Mouse (Mus musculus): ENCODE results near the gene Aifm2. TPM values are rescaled to one million over a fixed set of nuclear protein-coding genes. Genes with fewer than 3 reads are reported as not detected.
A peak's percentile ranks its signal among the peaks of the same experiment; 100 is the strongest.

Aifm2 gene
- polyA plus RNA-seq, 1 experiment, result 14.9 TPM

- peak overlapping the region; percentile 90 for H3K4me3 ChIP-seq (ENCODE audit: insufficient read depth, low read length)
- H3K27ac ChIP-seq (ENCODE audit: insufficient read depth, low read length), result no peak overlapping the region
- TF ChIP-seq POLR2A (IDR thresholded peaks at IDR 0.05; ENCODE audit: low read depth, low read length) (no peak), CTCF (IDR thresholded peaks at IDR 0.05; ENCODE audit: borderline replicate concordance, insufficient read depth, low read length) (no peak)
- H3K4me1 ChIP-seq (ENCODE audit: control insufficient read depth, insufficient read depth, low read length), result no peaks in the 10 kb centered on the region
Measured at GRCm38 (mm10) chr10:61715462-61715837, 387 bp downstream of the Aifm2 start.

DNA sequence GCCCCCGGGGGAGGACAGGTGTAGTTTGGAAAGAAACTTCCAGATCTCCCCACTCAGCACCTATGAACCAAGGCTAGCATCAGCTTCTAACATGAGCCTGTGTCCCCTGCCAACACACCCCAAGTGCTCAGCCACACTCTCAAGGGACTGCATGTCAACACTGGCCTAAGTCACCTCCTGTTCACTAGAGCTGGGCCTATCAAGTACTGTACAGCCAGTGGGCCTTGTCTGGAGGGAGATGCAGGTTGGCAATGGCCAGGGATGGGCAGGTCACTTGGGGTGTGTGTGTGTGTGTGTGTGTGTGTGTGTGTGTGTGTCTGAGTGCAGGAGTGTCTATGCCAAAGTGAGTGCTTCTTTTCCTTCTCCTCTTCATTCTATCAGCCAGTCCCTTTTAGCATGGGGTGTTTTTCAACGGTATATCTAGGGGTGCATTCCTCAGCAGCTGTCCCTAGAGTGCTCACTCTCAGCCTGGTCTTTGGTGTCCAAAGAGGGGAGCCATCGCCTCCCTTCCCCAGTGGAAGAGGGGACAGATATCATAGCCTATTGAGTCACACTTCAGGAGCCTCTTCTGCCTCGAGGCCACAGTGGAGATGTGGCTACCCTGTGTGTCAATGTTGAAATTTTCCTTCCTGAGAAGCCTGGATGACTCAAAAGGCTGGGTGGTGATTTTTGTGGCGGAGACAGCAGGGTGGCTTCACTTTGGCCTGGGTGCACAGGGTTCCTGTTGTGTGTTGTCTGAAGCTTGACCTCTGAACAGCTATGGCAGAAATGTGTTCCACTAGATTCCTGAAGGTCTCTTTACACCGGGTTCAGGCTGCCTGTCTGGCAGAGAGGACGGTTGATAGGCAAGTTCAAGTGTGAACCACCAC lies 1.2 kb downstream of the Aifm2 start:
- no peak overlapping the region for H3K27ac ChIP-seq (ENCODE audit: insufficient read depth, low read length)
- H3K4me3 ChIP-seq (ENCODE audit: insufficient read depth, low read length), result 0 out of 2 replicates have a peak overlapping the region, but pooled peaks have one; percentile 90

DNA sequence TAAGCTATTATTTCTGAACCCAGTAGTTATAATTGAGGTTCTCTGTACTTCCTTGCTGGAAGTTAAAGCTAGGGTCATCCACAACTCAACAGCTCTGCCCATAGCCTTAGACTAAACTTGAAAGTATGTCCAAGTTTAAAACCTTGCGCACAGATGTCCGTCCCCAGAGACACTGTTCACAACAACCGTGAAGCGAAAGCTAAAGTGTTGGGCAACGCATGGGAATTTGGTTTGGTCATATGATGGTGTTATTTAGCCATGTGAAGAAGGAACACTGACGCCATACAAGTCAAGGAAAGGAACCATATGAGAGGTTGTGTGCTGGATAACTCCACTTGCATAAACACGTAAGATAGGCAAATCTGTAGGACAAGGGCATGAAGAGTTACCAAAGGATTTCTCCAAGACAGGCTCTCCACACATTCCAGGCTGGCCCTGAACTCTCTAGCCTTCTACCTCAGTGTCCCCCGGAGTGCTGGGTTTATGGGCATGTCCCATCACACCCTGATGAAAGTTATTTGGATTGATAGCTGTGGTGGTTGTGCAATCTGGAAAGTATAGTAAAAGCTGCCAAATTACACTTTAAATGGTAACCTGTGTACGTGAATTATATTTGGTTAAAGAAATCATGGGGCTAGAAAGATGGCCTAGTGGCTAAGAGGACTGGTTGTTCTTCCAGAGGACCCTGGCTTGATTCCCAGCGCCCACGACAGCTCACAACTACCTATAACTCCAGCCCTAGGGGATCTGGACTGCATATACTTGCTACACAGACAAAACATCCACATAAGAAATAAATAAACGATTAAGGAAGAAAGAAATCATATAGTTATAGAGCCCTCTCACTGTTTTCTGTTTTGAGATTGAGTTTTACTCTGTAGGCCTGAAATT lies 2.6 kb downstream of the Aifm2 start:
- no peak overlapping the region for H3K4me3 ChIP-seq (ENCODE audit: insufficient read depth, low read length)
- no peak overlapping the region for H3K27ac ChIP-seq (ENCODE audit: insufficient read depth, low read length)
- TF ChIP-seq CTCF (IDR thresholded peaks at IDR 0.05; ENCODE audit: borderline replicate concordance, insufficient read depth, low read length), result no peak
- no peak for TF ChIP-seq POLR2A (IDR thresholded peaks at IDR 0.05; ENCODE audit: low read depth, low read length)
- H3K4me1 ChIP-seq (ENCODE audit: control insufficient read depth, insufficient read depth, low read length), result no peaks in the 10 kb centered on the region

More for the DNA sequence above, 1.2 kb downstream of the Aifm2 start:
- TF ChIP-seq CTCF (IDR thresholded peaks at IDR 0.05; ENCODE audit: borderline replicate concordance, insufficient read depth, low read length), result no peak
- no peak for TF ChIP-seq POLR2A (IDR thresholded peaks at IDR 0.05; ENCODE audit: low read depth, low read length)
- no peaks in the 10 kb centered on the region for H3K4me1 ChIP-seq (ENCODE audit: control insufficient read depth, insufficient read depth, low read length)

DNA sequence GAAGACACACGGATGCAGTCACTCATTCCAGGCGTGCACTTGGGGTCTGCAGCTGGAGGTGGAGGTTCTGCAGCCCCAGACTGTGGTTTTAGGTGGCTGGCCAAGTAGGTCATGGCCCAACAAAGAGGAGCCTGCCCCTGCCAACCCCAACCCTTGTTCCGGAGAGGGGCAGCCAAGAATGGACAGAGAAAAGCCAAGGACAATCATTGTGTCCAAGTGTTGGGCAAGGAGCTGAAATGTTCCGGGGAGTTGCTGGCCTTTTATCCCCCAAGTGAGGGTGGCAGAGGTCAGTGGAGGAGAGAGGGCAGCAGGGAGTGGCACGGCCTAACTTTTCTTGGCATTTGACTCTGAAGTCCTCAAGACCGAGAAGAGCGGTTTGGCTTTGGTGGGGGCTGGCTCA lies 5.3 kb downstream of the Aifm2 start:
- Histone ChIP-seq H3K27ac (ENCODE audit: insufficient read depth, low read length) (no peak overlapping the region), H3K4me1 (ENCODE audit: control insufficient read depth, insufficient read depth, low read length) (no peaks in the 10 kb centered on the region)
- TF ChIP-seq POLR2A (IDR thresholded peaks at IDR 0.05; ENCODE audit: low read depth, low read length) (no peak), CTCF (IDR thresholded peaks at IDR 0.05; ENCODE audit: borderline replicate concordance, insufficient read depth, low read length) (no peak)

GRCm38 (mm10) chr10:61722215-61722614 lies 7.2 kb downstream of the Aifm2 start:
- Histone ChIP-seq H3K4me1 (ENCODE audit: control insufficient read depth, insufficient read depth, low read length) (no peaks in the 10 kb centered on the region), H3K27ac (ENCODE audit: insufficient read depth, low read length) (no peak overlapping the region), H3K4me3 (ENCODE audit: insufficient read depth, low read length) (no peak overlapping the region)
- TF ChIP-seq POLR2A (IDR thresholded peaks at IDR 0.05; ENCODE audit: low read depth, low read length), result no peak
- TF ChIP-seq CTCF (IDR thresholded peaks at IDR 0.05; ENCODE audit: borderline replicate concordance, insufficient read depth, low read length), result no peak

More for the DNA sequence above, 5.3 kb downstream of the Aifm2 start:
- H3K4me3 ChIP-seq (ENCODE audit: insufficient read depth, low read length), result no peak overlapping the region

- TF ChIP-seq POLR2A (IDR thresholded peaks at IDR 0.05; ENCODE audit: low read depth, low read length) (no peak), CTCF (IDR thresholded peaks at IDR 0.05; ENCODE audit: borderline replicate concordance, insufficient read depth, low read length) (no peak)
- Histone ChIP-seq H3K27ac (ENCODE audit: insufficient read depth, low read length) (no peak overlapping the region), H3K4me1 (ENCODE audit: control insufficient read depth, insufficient read depth, low read length) (no peaks in the 10 kb centered on the region), H3K4me3 (ENCODE audit: insufficient read depth, low read length) (no peak overlapping the region)
Measured at GRCm38 (mm10) chr10:61723271-61723670, 8.2 kb downstream of the Aifm2 start.

- TF ChIP-seq POLR2A (IDR thresholded peaks at IDR 0.05; ENCODE audit: low read depth, low read length) (no peak), CTCF (IDR thresholded peaks at IDR 0.05; ENCODE audit: borderline replicate concordance, insufficient read depth, low read length) (no peak)
- H3K4me3 ChIP-seq (ENCODE audit: insufficient read depth, low read length), result no peak overlapping the region
- H3K27ac ChIP-seq (ENCODE audit: insufficient read depth, low read length), result no peak overlapping the region
- H3K4me1 ChIP-seq (ENCODE audit: control insufficient read depth, insufficient read depth, low read length), result no peaks in the 10 kb centered on the region
Measured at GRCm38 (mm10) chr10:61729181-61729580, 14.1 kb downstream of the Aifm2 start.

GRCm38 (mm10) chr10:61730171-61730570 lies 15.1 kb downstream of the Aifm2 start:
- Histone ChIP-seq H3K27ac (ENCODE audit: insufficient read depth, low read length) (no peak overlapping the region), H3K4me3 (ENCODE audit: insufficient read depth, low read length) (no peak overlapping the region), H3K4me1 (ENCODE audit: control insufficient read depth, insufficient read depth, low read length) (no peaks in the 10 kb centered on the region)
- TF ChIP-seq POLR2A (IDR thresholded peaks at IDR 0.05; ENCODE audit: low read depth, low read length) (no peak), CTCF (IDR thresholded peaks at IDR 0.05; ENCODE audit: borderline replicate concordance, insufficient read depth, low read length) (no peak)

DNA sequence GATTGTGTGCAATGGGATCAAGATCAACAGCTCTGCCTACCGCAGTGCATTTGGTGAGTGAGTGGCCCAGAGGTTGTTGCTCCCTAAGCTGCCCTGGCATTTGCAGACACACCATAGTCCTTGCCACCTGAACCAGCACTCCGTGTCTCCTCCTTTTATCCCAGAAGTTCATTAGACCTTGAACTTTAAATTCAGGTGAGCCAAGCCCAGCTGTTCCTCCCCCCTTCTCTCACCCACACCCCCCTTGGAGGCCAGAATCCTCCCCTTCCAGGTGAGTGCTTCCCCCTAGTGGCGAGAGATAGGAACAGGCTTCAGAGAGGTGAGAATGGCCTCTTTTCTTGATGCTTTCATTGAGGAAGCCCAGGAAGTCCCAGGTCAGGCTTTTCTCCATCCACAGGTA lies 19.3 kb downstream of the Aifm2 start:
- Histone ChIP-seq H3K27ac (ENCODE audit: insufficient read depth, low read length) (no peak overlapping the region), H3K4me3 (ENCODE audit: insufficient read depth, low read length) (no peak overlapping the region), H3K4me1 (ENCODE audit: control insufficient read depth, insufficient read depth, low read length) (no peaks in the 10 kb centered on the region)
- no peak for TF ChIP-seq POLR2A (IDR thresholded peaks at IDR 0.05; ENCODE audit: low read depth, low read length)
- peak; percentile 41; the same call in 1 of the 2 replicates for TF ChIP-seq CTCF (IDR thresholded peaks at IDR 0.05; ENCODE audit: borderline replicate concordance, insufficient read depth, low read length)

All from embryonic fibroblast, embryonic 13.5 days (primary cell).